Mouse (Mus musculus) hindbrain, embryonic 12.5 days (tissue): Measurements from ENCODE around the gene Dthd1. TPM values are rescaled to one million over a fixed set of nuclear protein-coding genes. Genes with fewer than 3 reads are reported as not detected.

Experiments used
- ATAC-seq: fragments of 200-750 bp; cut with Nextera tagmentation; 2 replicates; pipeline ENCODE4 v1.8.0; 2017; ENCODE audit warnings: moderate TSS enrichment; ENCODE audit not compliant: low FRiP score
- H3K27ac ChIP-seq: fragments of 300-500 bp; sonication (generic); 2 replicates; pipeline ENCODE4 v1.5.1; 2016; ENCODE audit warnings: mild to moderate bottlenecking
- H3K27me3 ChIP-seq: fragments of 300-500 bp; sonication (generic); 2 replicates; pipeline ENCODE4 v1.6.1; 2016; ENCODE audit warnings: mild to moderate bottlenecking
- H3K36me3 ChIP-seq: fragments of 300-500 bp; sonication (generic); 2 replicates; pipeline ENCODE4 v1.6.1; 2016; ENCODE audit warnings: mild to moderate bottlenecking
- H3K4me1 ChIP-seq: fragments of 300-500 bp; sonication (generic); 2 replicates; pipeline ENCODE4 v1.6.1; 2016
- H3K4me2 ChIP-seq: fragments of 300-500 bp; sonication (generic); replicated peaks from 2 replicates; pipeline ENCODE4 v1.6.1; 2016; ENCODE audit warnings: mild to moderate bottlenecking
- H3K4me3 ChIP-seq: fragments of 300-500 bp; sonication (generic); 2 replicates; pipeline ENCODE4 v1.5.1; 2016; ENCODE audit warnings: mild to moderate bottlenecking
- H3K9ac ChIP-seq: fragments of 300-500 bp; sonication (generic); 2 replicates; pipeline ENCODE4 v1.6.1; 2016; ENCODE audit warnings: mild to moderate bottlenecking, moderate library complexity
- H3K9me3 ChIP-seq: fragments of 300-500 bp; sonication (generic); replicated peaks from 2 replicates; pipeline ENCODE4 v1.6.1; 2016; ENCODE audit warnings: mild to moderate bottlenecking
- WGBS: fragments of 180-500 bp; shearing (Covaris S2); methylation state at CpG from one replicate; pipeline ENCODE4 v1.1.7; 2016; 5-methylcytosine and 5-hydroxymethylcytosine counted together
- polyA plus RNA-seq: library from polyadenylated mRNA; unstranded; fragments of >200 nt; fragmentation: Nextera tagmentation; extraction: Ambion mirVana; gene quantifications from 2 replicates; pipeline ENCODE4 v1.2.1, GENCODE M21; 2016

Dthd1 gene
- polyA plus RNA-seq, 1 experiment from 2014 or later = not detected

GRCm38 (mm10) chr5:62906954-62907353 is 93.3 kb downstream of the Dthd1 start:
- H3K27ac ChIP-seq = no peak overlapping the region
- H3K36me3 ChIP-seq = no peaks in the 10 kb centered on the region
- no peaks in the 10 kb centered on the region for H3K9me3 ChIP-seq
- WGBS = 84% methylated on average over 2 of the region's 2 CpGs
- no peaks in the 10 kb centered on the region for H3K27me3 ChIP-seq
- H3K4me2 ChIP-seq = no peak overlapping the region
- H3K4me1 ChIP-seq = no peaks in the 10 kb centered on the region
- no peak overlapping the region for H3K9ac ChIP-seq
- H3K4me3 ChIP-seq = no peak overlapping the region
- no peak for ATAC-seq

DNA sequence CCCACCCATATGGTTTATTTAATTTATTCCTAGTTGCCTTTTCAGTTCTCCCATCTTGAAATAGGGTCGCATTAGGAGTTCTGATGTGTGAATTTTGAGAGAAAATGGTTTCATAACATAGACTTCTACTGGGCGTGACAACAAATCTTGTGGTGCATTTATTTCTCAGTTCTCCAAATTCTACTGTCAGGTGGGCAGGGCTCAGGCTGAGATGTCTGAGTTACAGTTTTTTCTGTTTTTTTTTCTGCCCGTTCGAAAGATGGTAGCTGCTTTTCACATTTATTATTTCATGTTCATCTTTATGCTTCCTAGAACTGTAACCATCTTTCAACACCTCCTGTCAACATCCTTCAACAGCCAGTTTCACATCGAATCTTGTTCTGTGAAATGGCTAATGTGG is 95.5 kb downstream of the Dthd1 start:
- Histone ChIP-seq H3K9me3 (no peaks in the 10 kb centered on the region), H3K27me3 (no peaks in the 10 kb centered on the region), H3K4me1 (no peaks in the 10 kb centered on the region), H3K4me3 (no peak overlapping the region), H3K4me2 (no peak overlapping the region), H3K36me3 (no peaks in the 10 kb centered on the region), H3K27ac (no peak overlapping the region), H3K9ac (no peak overlapping the region)
- WGBS = 86% methylated on average over 5 of the region's 5 CpGs
- ATAC-seq = no peak

DNA sequence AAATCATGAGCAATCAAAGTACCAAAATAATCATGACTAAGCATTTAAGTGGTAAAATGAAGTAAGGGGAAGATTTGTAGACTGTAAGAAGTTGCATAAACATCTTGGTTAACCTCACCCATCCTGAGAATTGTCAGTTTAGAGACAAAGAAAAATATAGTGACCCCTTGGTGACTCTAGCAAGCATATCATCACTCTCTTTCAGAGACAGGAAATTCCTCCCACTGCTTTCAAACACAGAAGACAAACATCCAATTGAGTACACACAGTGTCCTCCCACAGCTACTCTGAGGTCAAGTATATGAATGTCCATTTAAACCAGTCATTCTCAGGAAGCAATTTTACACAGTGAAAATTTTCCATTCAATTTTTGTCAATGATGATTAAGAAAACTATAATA is 111.0 kb downstream of the Dthd1 start:
- Histone ChIP-seq H3K4me3 (no peak overlapping the region), H3K9ac (no peak overlapping the region), H3K27ac (no peak overlapping the region), H3K9me3 (no peaks in the 10 kb centered on the region), H3K4me2 (no peak overlapping the region), H3K36me3 (no peaks in the 10 kb centered on the region), H3K4me1 (no peaks in the 10 kb centered on the region), H3K27me3 (no peaks in the 10 kb centered on the region)
- no peak for ATAC-seq

Other genes with a start within 250 kb of the Dthd1 start
- 3.0 and 4.4 TPM in 2 replicates for gene Arap2, start 47.7 kb upstream of the Dthd1 start, polyA plus RNA-seq